ENCODE assay signal across 8 mouse cellular contexts in the genomic region with DNA sequence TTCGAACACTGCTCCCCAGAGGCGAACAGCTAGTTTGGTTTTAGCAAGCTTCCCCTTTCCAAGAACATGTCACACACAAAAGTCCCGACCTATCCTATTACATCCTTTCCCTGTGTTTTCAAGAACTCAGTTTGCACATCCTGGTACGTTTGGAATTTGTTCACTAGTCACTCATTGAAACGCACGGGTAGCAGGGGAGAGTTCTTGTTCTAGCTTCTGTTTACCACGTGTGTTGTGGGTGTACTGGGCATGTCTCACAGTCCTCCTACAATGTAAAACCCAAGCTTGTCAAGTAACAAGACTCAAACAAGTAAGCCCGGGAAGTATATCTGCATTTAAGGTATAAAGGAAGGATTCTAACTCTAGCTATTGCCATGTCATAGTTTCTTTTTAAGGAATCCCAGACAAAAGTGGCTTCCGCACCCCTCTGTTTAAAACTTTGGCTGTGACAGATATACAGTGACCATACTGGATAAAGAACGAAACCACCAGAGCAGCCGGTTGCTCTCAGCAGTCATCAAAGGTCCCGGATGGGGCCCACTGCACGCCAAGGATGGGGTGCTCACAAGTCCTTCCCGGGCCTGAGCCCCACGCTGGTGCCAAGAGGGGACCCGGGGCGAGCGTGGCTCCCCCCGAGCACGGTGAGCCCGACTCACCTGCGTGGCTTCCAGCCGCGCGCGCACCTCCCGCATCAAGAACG. TPM values are rescaled to one million over a fixed set of nuclear protein-coding genes. Genes with fewer than 3 reads are reported as not detected.
DNase-seq lines count a peak whose midpoint lies in the region; ATAC-seq and TF ChIP-seq lines count a peak whose summit lies in the region.

No protein-coding gene starts in this region.

- WGBS in forebrain, embryonic 13.5 days, result 15% methylated on average over 28 of the region's 28 CpGs
- 11% methylated on average over 28 of the region's 28 CpGs for WGBS in intestine, embryonic 14.5 days
- WGBS in limb, embryonic 14.5 days, result 21% methylated on average over 17 of the region's 28 CpGs

- no peaks in the 10 kb centered on the region for H3K27me3 ChIP-seq in forebrain, embryonic 13.5 days
- no peaks in the 10 kb centered on the region for H3K27me3 ChIP-seq in intestine, embryonic 14.5 days (replicated peaks; ENCODE audit: control insufficient read depth, insufficient read depth, low read length)
- H3K27me3 ChIP-seq in limb, embryonic 14.5 days (ENCODE audit: control insufficient read depth, insufficient read depth, low read length), result no peaks in the 10 kb centered on the region
- H3K27me3 ChIP-seq in myocyte (ENCODE audit: control insufficient read depth, insufficient read depth, insufficient read length), result no peaks in the 10 kb centered on the region

- peak overlapping the region; percentile 67 for H3K4me2 ChIP-seq in forebrain, embryonic 13.5 days
- H3K4me2 ChIP-seq in intestine, embryonic 14.5 days (ENCODE audit: low read length), result peak overlapping the region; percentile 56
- peak overlapping the region; percentile 55 for H3K4me2 ChIP-seq in limb, embryonic 14.5 days (replicated peaks; ENCODE audit: low read depth, low read length, severe bottlenecking)
- peak overlapping the region; percentile 63 for H3K4me2 ChIP-seq in myocyte (ENCODE audit: low read depth)

- no peaks in the 10 kb centered on the region for H3K9me3 ChIP-seq in forebrain, embryonic 13.5 days (replicated peaks)
- H3K9me3 ChIP-seq in intestine, embryonic 14.5 days (ENCODE audit: control insufficient read depth, low read length), result no peaks in the 10 kb centered on the region; the same call in 1 of the 2 replicates
- H3K9me3 ChIP-seq in limb, embryonic 14.5 days (ENCODE audit: control insufficient read depth, low read length), result no peaks in the 10 kb centered on the region

- 0 out of 2 replicates have a peak, but pooled peaks cover 9% of the 10 kb centered on the region for H3K4me1 ChIP-seq in forebrain, embryonic 13.5 days
- peaks cover 3% of the 10 kb centered on the region; the same call in 1 of the 2 replicates for H3K4me1 ChIP-seq in intestine, embryonic 14.5 days (replicated peaks; ENCODE audit: control insufficient read depth, insufficient read depth, low read length)
- H3K4me1 ChIP-seq in limb, embryonic 14.5 days (ENCODE audit: control insufficient read depth, insufficient read depth, low read length), result peaks cover 5% of the 10 kb centered on the region

- no peak overlapping the region for H3K27ac ChIP-seq in forebrain, embryonic 13.5 days
- peak overlapping the region; percentile 52 for H3K27ac ChIP-seq in intestine, embryonic 14.5 days (ENCODE audit: low read depth)
- H3K27ac ChIP-seq in limb, embryonic 14.5 days (replicated peaks; ENCODE audit: low read depth, low read length), result peak overlapping the region; percentile 64; the same call in 1 of the 2 replicates

- no peak for TF ChIP-seq POLR2A in limb, embryonic 14.5 days (IDR thresholded peaks at IDR 0.05; ENCODE audit: borderline replicate concordance, extremely low read depth, insufficient read depth, insufficient read length)
- no peak for TF ChIP-seq POLR2A in myocyte (IDR thresholded peaks at IDR 0.05; ENCODE audit: insufficient read length, low read depth)

- peak; percentile 91 for ATAC-seq in forebrain, embryonic 13.5 days
- peak; percentile 93 for ATAC-seq in intestine, embryonic 14.5 days (replicated peaks; ENCODE audit: low FRiP score, low TSS enrichment, low read depth)
- peak; percentile 75 for ATAC-seq in limb, embryonic 14.5 days (ENCODE audit: low FRiP score, low read depth)

- peak overlapping the region; percentile 86 for H3K4me3 ChIP-seq in forebrain, embryonic 13.5 days
- H3K4me3 ChIP-seq in intestine, embryonic 14.5 days (ENCODE audit: low read depth, low read length), result peak overlapping the region; percentile 60
- H3K4me3 ChIP-seq in limb, embryonic 14.5 days (replicated peaks; ENCODE audit: low read length), result peak overlapping the region; percentile 81
- peak overlapping the region; percentile 28 for H3K4me3 ChIP-seq in myocyte

- H3K9ac ChIP-seq in forebrain, embryonic 13.5 days, result peak overlapping the region; percentile 94
- H3K9ac ChIP-seq in intestine, embryonic 14.5 days (ENCODE audit: low read length), result peak overlapping the region; percentile 76
- H3K9ac ChIP-seq in limb, embryonic 14.5 days (ENCODE audit: low read depth, low read length, severe bottlenecking), result peak overlapping the region; percentile 92

- H3K79me2 ChIP-seq in myocyte (ENCODE audit: control insufficient read depth, insufficient read depth), result no peaks in the 10 kb centered on the region

- H3ac ChIP-seq in myocyte (ENCODE audit: control insufficient read depth, insufficient read length), result peak overlapping the region; percentile 47

- DNase-seq in spleen, adult 12 weeks (ENCODE audit: low spot score), result peak; percentile 3
- DNase-seq in spleen, postnatal 36 days (ENCODE audit: low spot score in 2 of 2), result no peak
- DNase-seq in c-Kit-negative CD71-positive TER-119-positive erythroid progenitor cells, embryonic 14.5 days (ENCODE audit: low read depth, low spot score), result peak; percentile 21
- peak; percentile 65 for DNase-seq in intestine, embryonic 14.5 days (ENCODE audit: low spot score)
- DNase-seq in limb, embryonic 14.5 days (ENCODE audit: low spot score), result no peak
- no peak for DNase-seq in thymus, adult 18-20 months

- H3K36me3 ChIP-seq in forebrain, embryonic 13.5 days (ENCODE audit: poor library complexity, severe bottlenecking), result no peaks in the 10 kb centered on the region
- no peaks in the 10 kb centered on the region for H3K36me3 ChIP-seq in intestine, embryonic 14.5 days (ENCODE audit: control insufficient read depth, insufficient read depth, low read length)
- H3K36me3 ChIP-seq in limb, embryonic 14.5 days (ENCODE audit: control insufficient read depth, insufficient read depth, low read length), result peaks cover 6% of the 10 kb centered on the region; the same call in 1 of the 2 replicates
- no peaks in the 10 kb centered on the region for H3K36me3 ChIP-seq in myocyte (ENCODE audit: control insufficient read depth, insufficient read depth)

TF ChIP-seq in myocyte, 11 proteins besides CTCF, POLR2A, EP300 and RAD21:
- TF ChIP-seq TCF12 (IDR thresholded peaks at IDR 0.05; ENCODE audit: insufficient read depth, poor library complexity, severe bottlenecking) (no peak), REST (IDR thresholded peaks at IDR 0.05; ENCODE audit: insufficient read depth, insufficient read length) (no peak), MYOD1 (IDR thresholded peaks at IDR 0.05; ENCODE audit: control insufficient read depth in 1 of 3, insufficient read length in 2 of 3, low read depth in 2 of 3) (no peak), E2F4 (IDR thresholded peaks at IDR 0.05; ENCODE audit: insufficient read depth) (no peak), TCF3 (IDR thresholded peaks at IDR 0.05; ENCODE audit: insufficient read length, low read depth) (no peak), USF1 (IDR thresholded peaks at IDR 0.05; ENCODE audit: low read depth) (no peak), MYOG (IDR thresholded peaks at IDR 0.05; ENCODE audit: control insufficient read depth in 1 of 3, insufficient read depth in 1 of 3, insufficient read length in 2 of 3, low read depth in 2 of 3) (no peak), SRF (IDR thresholded peaks at IDR 0.05; ENCODE audit: control insufficient read depth, insufficient read length, low read depth) (no peak), CEBPB (IDR thresholded peaks at IDR 0.05; ENCODE audit: insufficient read depth, poor library complexity, severe bottlenecking) (no peak), MAX (IDR thresholded peaks at IDR 0.05; ENCODE audit: low read depth) (no peak), POLR2AphosphoS2 (IDR thresholded peaks at IDR 0.05; ENCODE audit: insufficient read length, low read depth) (no peak)
TF ChIP-seq in myocyte: peak in this region for 0.

RNA-seq across cellular contexts. Expression of a gene that starts 0.5 kb away (rescaled TPM):
- 11.5 and 12.3 TPM in 2 replicates for polyA plus RNA-seq in forebrain, embryonic 13.5 days (2015; fragmentation: Nextera tagmentation; extraction: Ambion mirVana)
- polyA plus RNA-seq in intestine, embryonic 14.5 days (2014; fragmentation: Nextera tagmentation; extraction: Ambion mirVana), result 15.1 and 19.2 TPM in 2 replicates
- 7.4 and 9.2 TPM in 2 replicates for polyA plus RNA-seq in limb, embryonic 14.5 days (2012; rRNA removed)
- polyA plus RNA-seq in limb, embryonic 14.5 days (2014; fragmentation: Nextera tagmentation; extraction: Ambion mirVana), result 15.7 and 17.0 TPM in 2 replicates
- 2.1 TPM for polyA plus RNA-seq in myocyte (2012; fragmentation: generic; extraction: Trizol)

Comparison
In these comparisons a context has a peak if more than half of its experiments do, and no peak if none do; other contexts are left out.
1. DNase-seq: peak in spleen, adult 12 weeks (single experiment), c-Kit-negative CD71-positive TER-119-positive erythroid progenitor cells, embryonic 14.5 days (single experiment) and intestine, embryonic 14.5 days (single experiment); none in spleen, postnatal 36 days (0 of 2), limb, embryonic 14.5 days (single experiment) and thymus, adult 18-20 months (0 of 2).
2. H3K4me3 ChIP-seq: peak in every context shown above with its lines; median percentile 86 in forebrain, embryonic 13.5 days; 81 in limb, embryonic 14.5 days; 60 in intestine, embryonic 14.5 days; 28 in myocyte.
3. Peak in every context shown above with its lines, with median percentiles within 50 percentile points of each other: ATAC-seq, H3K4me2 ChIP-seq and H3K9ac ChIP-seq.